26 mouse cellular contexts compared by ENCODE assay signal in the genomic region with DNA sequence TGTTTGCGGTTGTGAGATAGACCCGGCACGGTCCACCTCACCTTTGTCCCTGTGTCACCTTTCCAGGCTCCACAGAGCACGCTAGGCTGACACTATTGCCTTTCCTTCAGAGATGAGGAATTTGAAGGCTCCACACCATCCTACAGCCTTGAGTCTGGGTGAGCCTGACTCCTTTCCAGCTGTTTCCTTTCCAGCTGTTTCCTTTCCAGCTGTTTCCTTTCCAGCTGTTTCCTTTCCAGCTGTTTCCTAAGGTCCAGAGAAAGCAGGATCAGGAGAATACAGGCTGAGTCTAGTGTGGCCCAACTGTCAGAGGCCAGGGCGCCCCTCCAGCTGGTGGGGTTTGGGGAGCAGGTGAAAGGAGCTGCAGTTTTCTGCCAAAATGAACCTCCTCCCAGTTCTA. TPM values are rescaled to one million over a fixed set of nuclear protein-coding genes. Genes with fewer than 3 reads are reported as not detected.
DNase-seq lines count a peak whose midpoint lies in the region; ATAC-seq and TF ChIP-seq lines count a peak whose summit lies in the region.
"Had no signal": no experiment of that assay in that cellular context is flagged by ENCODE, and none has a peak within 500 bp of the region (broad histone marks: within the 10 kb centered on the region; RNA-seq: fewer than 3 reads in every experiment).

No protein-coding gene starts in this region.

- H3K9ac ChIP-seq in midbrain, postnatal 0 days (replicated peaks; ENCODE audit: low read length, poor library complexity, severe bottlenecking) = no peak overlapping the region
- H3K9ac ChIP-seq: liver, embryonic 12.5 days; midbrain, embryonic 15.5 days; stomach, embryonic 15.5 days had no signal

- no peak overlapping the region for H3K27ac ChIP-seq in heart, embryonic 10.5 days
- no peak overlapping the region for H3K27ac ChIP-seq in midbrain, postnatal 0 days (ENCODE audit: low read depth, low read length)
- H3K27ac ChIP-seq: limb, embryonic 13.5 days; liver, embryonic 12.5 days; midbrain, embryonic 15.5 days; stomach, embryonic 15.5 days had no signal

- no peak overlapping the region for H3K4me2 ChIP-seq in midbrain, postnatal 0 days (ENCODE audit: low read depth, low read length, poor library complexity, severe bottlenecking)
- H3K4me2 ChIP-seq: limb, embryonic 13.5 days; liver, embryonic 12.5 days; midbrain, embryonic 15.5 days; stomach, embryonic 15.5 days had no signal

- H3K36me3 ChIP-seq in heart, embryonic 10.5 days = no peaks in the 10 kb centered on the region
- no peaks in the 10 kb centered on the region for H3K36me3 ChIP-seq in midbrain, postnatal 0 days (ENCODE audit: insufficient read depth, low read length)
- H3K36me3 ChIP-seq: limb, embryonic 13.5 days; liver, embryonic 12.5 days; midbrain, embryonic 15.5 days; stomach, embryonic 15.5 days had no signal

- H3K27me3 ChIP-seq in heart, embryonic 10.5 days (ENCODE audit: insufficient read depth, poor library complexity, severe bottlenecking) = peaks cover 12% of the 10 kb centered on the region
- H3K27me3 ChIP-seq in midbrain, postnatal 0 days (ENCODE audit: insufficient read depth, low read length) = no peaks in the 10 kb centered on the region
- H3K27me3 ChIP-seq: stomach, embryonic 15.5 days had no signal

- no peak overlapping the region for H3K4me3 ChIP-seq in heart, embryonic 10.5 days
- no peak overlapping the region for H3K4me3 ChIP-seq in midbrain, postnatal 0 days (ENCODE audit: low read depth, low read length)
- H3K4me3 ChIP-seq: limb, embryonic 13.5 days; liver, embryonic 12.5 days; midbrain, embryonic 15.5 days; myocyte; stomach, embryonic 15.5 days had no signal

- DNase-seq in heart, adult 11 months = peak; percentile 94
- DNase-seq in heart, embryonic 10.5 days (ENCODE audit: low spot score) = no peak
- DNase-seq in kidney, postnatal 4 days = peak; percentile 26 to 46
- no peak for DNase-seq in kidney, adult 18-20 months
- DNase-seq in heart, adult 9 months (ENCODE audit: low spot score in 2 of 2) = peak; percentile 51 to 63
- DNase-seq in heart, postnatal 36 days = peak; percentile 56 to 63
- no peak for DNase-seq in midbrain, postnatal 0 days (ENCODE audit: low spot score)
- no peak for DNase-seq in right cerebral cortex, postnatal 10 days (ENCODE audit: low spot score in 2 of 2)
- DNase-seq: adrenal gland, postnatal 25 days; cerebellum, adult 9-10 months; kidney, postnatal 25 days; lung, postnatal 14 days; right cerebral cortex, postnatal 4 days; thymus, postnatal 25 days had no signal

- no peaks in the 10 kb centered on the region for H3K9me3 ChIP-seq in heart, embryonic 10.5 days
- no peaks in the 10 kb centered on the region for H3K9me3 ChIP-seq in midbrain, postnatal 0 days (ENCODE audit: low read length)
- H3K9me3 ChIP-seq: limb, embryonic 13.5 days; liver, embryonic 12.5 days; midbrain, embryonic 15.5 days; stomach, embryonic 15.5 days had no signal

- ATAC-seq in midbrain, postnatal 0 days (ENCODE audit: low FRiP score) = no peak
- ATAC-seq: forebrain, embryonic 14.5 days; intestine, postnatal 0 days; liver, embryonic 12.5 days; midbrain, embryonic 15.5 days had no signal

- intact Hi-C loops in heart, postnatal 36 days (cut with DNase I) = loop anchor here (10.0 kb wide), 1 partner anchor 234 kb away; no protein-coding TSS in a partner anchor

- TF ChIP-seq CTCF in midbrain, postnatal 0 days (IDR thresholded peaks at IDR 0.05) = no peak

- 0 out of 2 replicates have a peak, but pooled peaks cover 6% of the 10 kb centered on the region for H3K4me1 ChIP-seq in heart, embryonic 10.5 days
- H3K4me1 ChIP-seq in midbrain, postnatal 0 days (ENCODE audit: insufficient read depth, low read length) = no peaks in the 10 kb centered on the region
- H3K4me1 ChIP-seq: limb, embryonic 13.5 days; liver, embryonic 12.5 days; stomach, embryonic 15.5 days had no signal

- 69% methylated on average over 5 of the region's 5 CpGs for WGBS in heart, embryonic 10.5 days
- 73% methylated on average over 5 of the region's 5 CpGs for WGBS in midbrain, postnatal 0 days

RNA-seq across cellular contexts. Expression of a gene that starts 6.8 kb away (rescaled TPM):
- polyA plus RNA-seq in heart, embryonic 10.5 days (2016; fragmentation: Nextera tagmentation; extraction: Ambion mirVana) = 1.4 and 12.6 TPM in 2 replicates
- total RNA-seq in heart, postnatal 36 days (2021) = not detected
- 5.3 and 10.1 TPM in 2 replicates for total RNA-seq in midbrain, postnatal 0 days (2014; rRNA removed)
- 3.1 and 3.3 TPM in 2 replicates for polyA plus RNA-seq in midbrain, postnatal 0 days (2015; fragmentation: Nextera tagmentation; extraction: Ambion mirVana)

RNA-seq across cellular contexts. Expression of a gene that starts 21.2 kb away (rescaled TPM):
- polyA plus RNA-seq in heart, embryonic 10.5 days (2016; fragmentation: Nextera tagmentation; extraction: Ambion mirVana) = 0.05 TPM in 1 of 2 replicates, not detected in the other
- total RNA-seq in heart, postnatal 36 days (2021) = not detected
- total RNA-seq in midbrain, postnatal 0 days (2014; rRNA removed) = 0.09 TPM in 1 of 2 replicates, not detected in the other
- polyA plus RNA-seq in midbrain, postnatal 0 days (2015; fragmentation: Nextera tagmentation; extraction: Ambion mirVana) = not detected in 2 replicates
- total RNA-seq: adrenal gland, postnatal 25 days; left cerebral cortex, postnatal 25 days had no signal
- polyA plus RNA-seq: C2C12; forebrain, embryonic 14.5 days; heart, embryonic 14.5 days; hindbrain, embryonic 11.5 days; intestine, postnatal 0 days; limb, embryonic 13.5 days; liver, embryonic 12.5 days; midbrain, embryonic 15.5 days; myocyte; neural tube, embryonic 14.5 days; stomach, embryonic 15.5 days had no signal

Comparison
In these comparisons a context has a peak if more than half of its experiments do, and no peak if none do; other contexts are left out.
1. DNase-seq: peak in heart, adult 11 months (single experiment), kidney, postnatal 4 days (2 of 2), heart, adult 9 months (2 of 2) and heart, postnatal 36 days (2 of 2); none in heart, embryonic 10.5 days (single experiment), kidney, adult 18-20 months (single experiment), midbrain, postnatal 0 days (single experiment) and right cerebral cortex, postnatal 10 days (0 of 2).